Mouse (Mus musculus): Measurements from ENCODE around the gene Cfap61.

DNA sequence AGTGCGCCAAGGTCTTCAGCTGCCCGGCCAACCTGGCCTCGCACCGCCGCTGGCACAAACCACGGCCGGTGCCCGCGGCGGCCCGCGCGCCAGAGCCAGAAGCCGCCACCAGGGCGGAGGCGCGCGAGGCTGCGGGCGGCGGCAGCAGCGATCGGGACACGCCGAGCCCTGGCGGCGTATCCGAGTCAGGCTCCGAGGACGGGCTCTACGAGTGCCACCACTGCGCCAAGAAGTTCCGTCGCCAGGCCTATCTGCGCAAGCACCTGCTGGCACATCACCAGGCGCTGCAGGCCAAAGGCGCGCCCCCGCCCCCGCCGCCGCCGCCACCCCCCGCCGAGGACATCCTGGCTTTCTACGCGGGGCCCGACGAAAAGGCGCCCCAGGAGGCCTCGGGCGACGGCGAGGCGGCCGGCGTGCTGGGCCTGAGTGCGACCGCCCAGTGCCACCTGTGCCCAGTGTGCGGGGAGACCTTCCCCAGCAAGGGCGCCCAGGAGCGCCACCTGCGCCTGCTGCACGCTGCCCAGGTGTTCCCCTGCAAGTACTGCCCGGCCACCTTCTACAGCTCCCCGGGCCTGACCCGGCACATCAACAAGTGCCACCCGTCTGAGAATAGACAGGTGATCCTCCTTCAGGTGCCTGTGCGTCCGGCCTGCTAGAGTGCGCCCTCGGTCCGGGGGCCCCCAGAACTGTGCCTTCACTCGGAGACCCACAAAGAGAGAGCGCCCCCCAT, 288.8 kb downstream of the Cfap61 start:
- TF ChIP-seq CTCF (conservative IDR thresholded peaks at IDR 0.05; ENCODE audit: low read length) = no peak
- TF ChIP-seq POU5F1 (IDR thresholded peaks at IDR 0.05; ENCODE audit: borderline replicate concordance, low read length) = no peak
- no peak for TF ChIP-seq NANOG (IDR thresholded peaks at IDR 0.05; ENCODE audit: borderline replicate concordance, low read length)

All from E14TG2a.4 (cell line).